Mouse (Mus musculus): ENCODE results near the gene Wdr60.
"Not testable (repeated sequence)": the region's sequence is repeated elsewhere in the genome, so short reads cannot be mapped to it uniquely, and the experiment has no call there.

The Wdr60 gene

DNA sequence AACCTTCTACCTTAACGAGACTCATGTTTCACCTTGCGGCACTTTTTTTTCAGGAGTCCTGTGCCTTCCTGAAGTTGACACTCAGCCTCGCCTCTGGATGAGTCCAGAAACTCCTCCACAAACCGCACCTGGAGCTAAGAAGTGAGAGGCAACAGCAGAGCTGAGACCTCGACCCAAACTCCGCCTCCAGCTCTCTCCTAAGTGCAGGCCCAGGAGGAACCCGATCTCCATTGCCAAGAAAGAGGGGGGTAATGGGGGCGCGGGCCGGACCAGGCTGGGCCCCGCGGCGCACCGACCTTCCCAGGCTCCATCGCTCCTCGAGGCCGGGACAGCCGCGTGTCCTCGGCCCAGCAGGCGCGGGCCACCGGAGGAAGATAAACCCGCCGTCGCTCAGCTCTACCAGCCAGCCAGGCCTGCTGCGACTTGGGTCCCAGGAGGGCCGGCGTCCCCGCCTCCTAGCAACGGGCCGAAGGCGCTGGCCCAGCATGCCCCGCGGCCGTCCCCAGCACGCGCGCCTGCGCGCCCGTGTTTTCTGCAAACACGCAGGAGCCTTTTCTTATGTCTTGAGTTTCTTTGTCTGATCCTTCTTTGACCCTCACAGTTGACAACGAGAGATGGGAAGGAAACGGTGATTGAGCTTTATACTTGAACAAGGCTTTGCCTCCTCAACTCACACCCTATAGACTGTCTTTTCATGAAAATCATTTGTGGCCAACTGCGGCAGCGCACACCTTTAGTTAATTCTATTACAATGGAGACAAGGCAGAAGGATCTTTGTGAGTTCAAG, at the start of gene Wdr60:
Gene Wdr60 (minus strand): TSS at position 468 of the 787 bp plus-strand sequence.
- peak; percentile 71 for DNase-seq (ENCODE audit: low read depth, low spot score)

DNA sequence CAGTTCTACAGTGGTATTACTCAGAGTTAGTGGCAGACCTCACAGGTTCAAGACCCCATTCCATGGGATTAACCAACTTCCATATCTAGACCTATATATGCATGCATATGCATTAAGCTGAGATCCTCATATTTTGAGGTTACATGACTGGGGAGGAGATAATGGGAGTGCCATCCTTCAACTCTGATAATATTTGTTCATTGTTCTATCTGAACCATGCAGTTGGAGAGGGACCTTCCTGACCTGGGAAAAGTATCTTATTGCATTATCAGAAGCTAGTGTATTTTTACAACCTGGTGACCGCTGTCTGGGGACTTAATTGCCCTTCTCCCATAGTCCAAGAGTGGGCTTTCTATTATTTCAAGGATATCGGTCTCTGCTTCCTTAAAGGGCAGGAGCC, 45.8 kb upstream of the Wdr60 start:
- DNase-seq (ENCODE audit: low read depth, low spot score), result no peak

DNA sequence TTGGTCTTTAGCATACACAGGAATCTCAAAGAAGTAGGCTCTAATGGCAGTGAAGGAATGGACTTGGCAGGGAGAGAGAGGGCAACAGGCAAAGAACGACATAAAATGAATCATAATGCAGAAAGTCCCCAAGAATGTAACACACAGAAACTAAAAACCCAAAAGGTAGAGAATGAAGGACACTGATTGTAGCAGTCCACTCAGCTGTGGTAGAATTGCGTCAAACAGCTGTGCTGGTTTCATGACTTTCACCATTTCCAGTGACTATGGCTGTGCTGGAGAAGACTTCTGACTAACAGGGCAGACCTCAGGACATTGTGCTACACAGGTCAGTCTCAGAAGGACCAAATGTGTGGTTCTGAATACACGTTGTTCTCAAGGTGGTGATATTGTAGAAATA, 45.0 kb upstream of the Wdr60 start:
- no peak for DNase-seq (ENCODE audit: low read depth, low spot score)

DNA sequence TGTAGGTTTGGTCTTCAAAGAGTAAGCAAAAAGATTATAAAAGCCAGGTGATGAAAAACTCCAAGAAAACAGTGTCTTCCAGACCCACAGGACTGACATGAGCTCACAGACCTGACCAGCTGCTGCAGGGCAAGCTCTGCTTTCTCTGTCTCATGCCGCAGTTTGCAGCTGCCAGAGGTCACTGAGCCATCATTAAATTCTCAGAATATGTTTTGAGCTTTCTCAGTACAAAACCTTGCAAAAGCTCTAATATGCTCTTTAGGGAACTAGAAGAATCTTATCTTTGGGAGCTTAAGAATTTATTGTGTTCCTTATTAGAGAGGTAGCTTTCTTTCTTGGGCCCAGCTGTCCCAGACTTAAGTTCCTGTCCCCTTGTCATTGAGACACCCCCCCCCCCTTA, 43.2 kb upstream of the Wdr60 start:
- DNase-seq (ENCODE audit: low read depth, low spot score), result no peak

DNA sequence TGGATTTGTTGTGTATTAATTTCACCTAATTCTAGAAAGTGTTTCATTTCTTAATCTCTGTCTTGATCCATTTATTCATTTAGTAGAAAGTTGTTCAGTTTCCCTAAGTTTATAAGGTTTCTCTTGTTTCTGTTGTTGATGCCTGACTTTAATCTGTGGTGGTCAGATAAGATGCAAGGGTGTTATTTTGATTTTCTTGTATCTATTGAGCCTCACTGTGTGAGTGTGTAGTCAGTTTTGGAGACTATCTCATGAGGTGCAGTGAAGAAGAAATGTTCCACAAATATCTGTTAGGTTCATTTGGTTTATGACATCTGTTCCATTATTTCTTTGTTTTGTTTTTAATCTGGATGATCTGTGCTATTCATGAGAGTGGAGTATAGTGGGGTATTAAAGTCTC, 39.4 kb upstream of the Wdr60 start:
- no peak for DNase-seq (ENCODE audit: low read depth, low spot score)

DNA sequence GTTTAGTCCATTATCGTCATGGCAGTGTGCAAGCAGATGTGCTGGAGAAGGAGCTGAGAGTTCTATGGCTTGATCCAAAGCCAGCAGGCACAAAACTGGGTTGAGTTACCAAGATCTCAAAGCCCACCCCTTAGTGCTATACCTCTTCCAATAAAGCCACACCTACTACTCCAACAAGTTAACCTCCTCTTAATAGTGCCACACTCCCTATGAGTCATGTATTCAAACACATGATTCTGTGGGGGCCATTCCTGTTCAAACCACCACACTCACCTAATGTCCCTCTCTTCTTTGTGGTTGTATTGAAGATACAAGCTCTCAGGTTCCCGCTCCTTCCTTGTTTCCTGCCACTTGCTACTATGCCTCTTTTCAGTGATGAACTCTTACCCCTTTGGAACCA, 37.1 kb upstream of the Wdr60 start:
- no peak for DNase-seq (ENCODE audit: low read depth, low spot score)

- DNase-seq (ENCODE audit: low read depth, low spot score), result no peak
Observed at GRCm38 (mm10) chr12:116293599-116294292, 30.9 kb upstream of the Wdr60 start.

GRCm38 (mm10) chr12:116293185-116293584, 30.4 kb upstream of the Wdr60 start:
- no peak for DNase-seq (ENCODE audit: low read depth, low spot score)

DNA sequence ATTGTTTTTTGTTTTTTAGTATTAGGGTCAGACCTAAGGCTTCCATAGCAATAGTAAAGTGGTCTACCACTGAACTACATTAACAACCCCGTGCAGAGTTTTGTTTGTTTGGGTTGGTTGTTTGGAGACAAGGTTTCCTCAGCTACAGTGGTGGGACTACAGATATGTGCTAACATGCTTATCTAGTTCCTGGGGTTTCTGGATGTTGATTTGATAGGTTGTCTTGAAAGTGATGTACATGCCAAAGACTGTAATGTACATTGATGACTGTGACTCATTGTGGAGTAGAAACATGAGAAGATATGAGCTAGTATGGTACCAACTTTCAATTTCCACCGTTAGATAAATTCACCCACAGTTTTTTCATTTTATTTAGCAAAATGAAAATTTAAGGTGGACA, 20.7 kb upstream of the Wdr60 start:
- no peak for DNase-seq (ENCODE audit: low read depth, low spot score)

DNA sequence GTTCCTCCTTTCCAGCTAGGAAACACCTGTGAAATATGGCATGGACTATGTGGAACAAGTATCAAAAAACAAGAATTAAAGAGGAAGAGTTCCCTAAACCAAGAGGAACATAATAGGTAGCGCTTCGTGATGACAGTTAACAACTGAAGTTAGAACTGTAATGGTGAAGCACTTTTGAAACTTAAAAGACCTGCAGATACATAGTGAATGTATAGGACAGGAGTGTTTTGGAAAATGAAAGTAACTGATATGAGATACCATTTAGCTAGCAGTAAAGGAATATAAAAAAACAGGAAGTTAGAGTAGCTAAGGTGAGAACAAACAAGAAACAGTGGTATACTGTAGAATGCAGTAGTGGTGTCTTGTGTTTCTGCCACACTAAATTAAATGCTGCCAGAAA, 20.0 kb upstream of the Wdr60 start:
- DNase-seq (ENCODE audit: low read depth, low spot score), result no peak

DNA sequence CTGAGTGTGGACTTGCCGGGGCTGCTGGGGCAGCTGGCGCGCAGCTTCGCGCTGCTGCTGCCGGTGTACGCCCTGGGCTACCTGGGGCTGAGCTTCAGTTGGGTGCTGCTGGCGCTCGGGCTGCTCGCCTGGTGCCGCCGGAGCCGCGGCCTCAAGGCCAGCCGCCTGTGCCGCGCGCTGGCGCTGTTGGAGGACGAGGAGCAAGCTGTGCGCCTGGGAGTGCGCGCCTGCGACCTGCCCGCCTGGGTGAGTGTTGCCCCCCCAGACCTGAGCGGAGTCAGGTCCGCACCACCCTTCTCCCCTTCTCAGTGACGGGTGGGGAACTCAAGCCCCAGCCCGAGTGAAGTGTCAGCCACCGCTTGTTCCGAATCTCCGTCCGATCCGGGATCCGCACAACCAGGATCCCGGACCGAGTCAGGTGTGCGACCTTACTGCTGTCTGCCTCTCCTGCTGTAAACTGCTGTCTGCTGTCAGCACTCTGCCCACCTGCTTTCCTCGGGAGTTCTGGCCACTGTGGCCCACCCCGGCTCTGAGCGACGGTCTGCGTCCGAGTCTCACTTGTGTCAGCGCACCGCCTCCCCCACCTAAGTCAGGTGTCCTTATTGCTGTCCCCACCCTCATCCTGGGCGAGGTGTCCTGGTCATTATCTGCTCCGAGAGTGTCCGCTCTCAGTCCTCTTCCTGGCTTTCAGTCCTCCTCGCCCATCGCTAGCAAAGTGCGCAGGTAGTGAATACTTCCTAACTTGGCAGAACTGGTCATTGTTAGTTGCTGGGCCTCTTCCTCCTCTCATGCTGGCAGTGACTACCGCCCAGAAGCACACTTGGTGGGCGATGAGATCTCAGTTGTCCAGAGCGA, 18.8 kb upstream of the Wdr60 start:
- no peak for DNase-seq (ENCODE audit: low read depth, low spot score)

- peak; percentile 93 for DNase-seq (ENCODE audit: low read depth, low spot score)
Observed at GRCm38 (mm10) chr12:116280653-116281364, 18.0 kb upstream of the Wdr60 start, which contains the start of gene Esyt2. Esyt2 (plus strand) TSS chr12:116281196.

GRCm38 (mm10) chr12:116280149-116280652, 17.4 kb upstream of the Wdr60 start:
- DNase-seq (ENCODE audit: low read depth, low spot score), result no peak

DNA sequence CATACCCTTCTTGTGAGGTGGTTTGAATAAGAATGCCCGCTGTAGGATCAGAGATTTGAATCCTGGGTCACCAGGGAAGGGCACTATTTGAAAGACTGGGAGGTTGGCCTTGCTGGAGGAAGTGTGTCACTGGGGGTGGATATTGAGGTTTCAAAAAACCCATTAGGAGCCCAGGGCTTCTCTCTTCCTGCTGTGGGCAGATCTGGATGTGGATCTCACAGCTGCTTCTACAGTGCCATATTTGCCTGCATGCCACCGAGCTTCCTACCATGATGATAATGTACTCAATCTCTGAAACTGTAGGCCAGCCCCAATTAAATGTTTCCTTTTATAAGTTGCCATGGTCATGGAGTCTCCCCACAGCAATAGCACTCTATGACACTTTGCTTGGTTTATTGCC, 16.4 kb upstream of the Wdr60 start:
- no peak for DNase-seq (ENCODE audit: low read depth, low spot score)

GRCm38 (mm10) chr12:116278541-116278940, 15.7 kb upstream of the Wdr60 start:
- DNase-seq (ENCODE audit: low read depth, low spot score), result no peak

GRCm38 (mm10) chr12:116276961-116277360, 14.1 kb upstream of the Wdr60 start:
- DNase-seq (ENCODE audit: low read depth, low spot score), result no peak

- DNase-seq (ENCODE audit: low read depth, low spot score), result no peak
Observed at GRCm38 (mm10) chr12:116275631-116276030, 12.8 kb upstream of the Wdr60 start.

DNA sequence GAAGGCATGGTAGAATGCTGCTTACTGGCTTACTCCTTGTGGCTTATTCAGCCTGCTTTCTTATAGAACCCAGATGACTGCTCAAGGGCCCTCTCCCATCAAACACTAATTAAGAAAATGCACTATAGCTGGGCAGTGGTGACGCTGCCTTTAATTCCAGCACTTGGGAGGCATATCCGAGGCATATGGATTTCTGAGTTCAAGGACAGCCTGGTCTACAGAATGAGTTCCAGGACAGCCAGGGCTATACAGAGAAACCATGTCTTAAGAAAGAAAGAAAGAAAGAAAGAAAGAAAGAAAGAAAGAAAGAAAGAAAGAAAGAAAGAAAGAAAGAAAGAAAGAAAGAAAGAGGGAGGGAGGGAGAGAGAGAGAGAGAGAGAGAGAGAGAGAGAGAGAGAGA, 12.3 kb upstream of the Wdr60 start, which contains the start of gene Gm11027:
Gene Gm11027 (plus strand): TSS at position 301 of the 400 bp plus-strand sequence.
- DNase-seq (ENCODE audit: low read depth, low spot score), result not testable (repeated sequence)

- no peak for DNase-seq (ENCODE audit: low read depth, low spot score)
Observed at GRCm38 (mm10) chr12:116273733-116274132, 10.9 kb upstream of the Wdr60 start.

DNA sequence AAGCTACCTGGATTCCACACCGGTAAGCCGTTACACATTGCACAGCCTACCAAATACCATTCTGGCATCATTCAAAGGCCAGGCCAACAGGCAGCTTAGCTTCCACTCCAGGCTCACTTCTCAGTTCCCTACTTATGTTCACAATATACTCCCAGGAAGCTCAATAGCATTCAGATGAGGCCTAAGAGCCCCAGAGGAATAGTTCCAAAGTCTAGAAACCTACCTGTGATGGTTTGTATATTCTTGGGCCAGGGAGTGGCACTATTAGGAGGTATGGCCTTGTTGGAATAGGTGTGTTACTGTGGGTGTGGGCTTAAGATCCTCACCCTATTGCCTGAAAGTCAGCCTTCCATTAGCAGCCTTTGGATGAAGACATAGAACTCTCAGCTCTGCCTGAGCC, 8.2 kb upstream of the Wdr60 start:
- DNase-seq (ENCODE audit: low read depth, low spot score), result no peak

GRCm38 (mm10) chr12:116270538-116270937, 7.7 kb upstream of the Wdr60 start:
- DNase-seq (ENCODE audit: low read depth, low spot score), result no peak

Data from retina, adult 2 months (tissue).